Mouse (Mus musculus) MN1 (cell line): Measurements from ENCODE around the gene Plin4.

ENCODE experiments used
- DNase-seq: peaks from one replicate; pipeline ENCODE4 v3.0.0-alpha.2; 2016; ENCODE audit warnings: low spot score

Gene Plin4

GRCm38 (mm10) chr17:56055945-56056678, 53.5 kb downstream of the Plin4 start:
- DNase-seq, result peak; percentile 79

- no peak for DNase-seq
Measured at GRCm38 (mm10) chr17:56054938-56055337, 54.7 kb downstream of the Plin4 start.

- DNase-seq, result no peak
Measured at GRCm38 (mm10) chr17:56051369-56051768, 58.2 kb downstream of the Plin4 start.
